Comparison of ENCODE assay signal across 8 mouse cellular contexts in the genomic region with DNA sequence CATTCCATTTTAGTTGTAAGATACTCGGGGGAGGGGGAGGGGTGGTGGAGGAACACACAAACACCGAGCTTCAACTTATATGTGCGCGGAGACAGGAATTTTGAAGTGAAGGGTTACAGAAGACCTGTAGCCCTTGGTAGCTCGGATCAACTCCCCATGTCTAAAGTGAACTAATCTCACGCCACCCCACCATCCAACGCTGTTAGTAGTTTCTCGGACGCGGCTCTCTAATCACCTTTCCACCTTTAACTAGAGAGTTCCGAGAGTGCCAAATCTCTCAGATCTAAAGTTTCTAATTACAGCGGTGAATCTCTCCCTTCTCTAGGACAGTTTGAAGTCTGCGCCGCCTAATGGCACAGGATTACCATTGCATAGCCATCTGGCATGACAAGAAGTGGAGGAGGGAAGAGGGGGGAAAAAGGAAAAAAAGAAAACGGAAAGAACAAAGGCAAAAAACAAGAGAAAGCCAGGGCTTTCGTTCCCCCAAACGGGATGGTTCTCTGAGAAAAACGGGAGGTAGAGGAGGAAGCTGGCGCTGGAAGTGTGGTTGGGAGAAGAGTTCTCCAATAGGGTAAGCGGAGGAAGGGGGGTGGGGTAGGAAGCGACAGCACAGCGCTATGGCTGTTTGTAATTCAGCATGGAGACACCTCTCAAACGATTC. TPM values are rescaled to one million over a fixed set of nuclear protein-coding genes. Genes with fewer than 3 reads are reported as not detected.
DNase-seq lines count a peak whose midpoint lies in the region; ATAC-seq and TF ChIP-seq lines count a peak whose summit lies in the region.

No protein-coding gene starts in this region.

- intact Hi-C loops in heart, adult 2 months (cut with DNase I), result loop anchor here (2.0 to 5.0 kb wide), 3 partner anchors 178 to 225 kb away; partner anchors contain the start of gene Brwd3

- no peaks in the 10 kb centered on the region for H3K9me3 ChIP-seq in limb, embryonic 12.5 days
- no peaks in the 10 kb centered on the region for H3K9me3 ChIP-seq in midbrain, embryonic 13.5 days

- peak overlapping the region; percentile 56 for H3K4me2 ChIP-seq in limb, embryonic 12.5 days
- H3K4me2 ChIP-seq in midbrain, embryonic 13.5 days (replicated peaks), result peak overlapping the region; percentile 61

- H3K27ac ChIP-seq in heart, adult 2 months, result peak overlapping the region; percentile 83
- H3K27ac ChIP-seq in limb, embryonic 12.5 days, result peak overlapping the region; percentile 60; the same call in 1 of the 2 replicates
- H3K27ac ChIP-seq in midbrain, embryonic 13.5 days, result 0 out of 2 replicates have a peak overlapping the region, but pooled peaks have one; percentile 47

- no peaks in the 10 kb centered on the region for H3K4me1 ChIP-seq in heart, adult 2 months (ENCODE audit: control insufficient read depth, insufficient read depth, low read length)
- no peaks in the 10 kb centered on the region for H3K4me1 ChIP-seq in limb, embryonic 12.5 days (replicated peaks)
- no peaks in the 10 kb centered on the region for H3K4me1 ChIP-seq in midbrain, embryonic 13.5 days (replicated peaks)

- TF ChIP-seq POLR2A in heart, adult 2 months (IDR thresholded peaks at IDR 0.05; ENCODE audit: insufficient read depth, low read depth, low read length), result no peak

- no peaks in the 10 kb centered on the region for H3K79me2 ChIP-seq in heart, adult 2 months (replicated peaks; ENCODE audit: control insufficient read depth, insufficient read depth, low read length)

- H3K27me3 ChIP-seq in heart, adult 2 months (ENCODE audit: control insufficient read depth, insufficient read depth, low read length), result no peaks in the 10 kb centered on the region
- no peaks in the 10 kb centered on the region for H3K27me3 ChIP-seq in limb, embryonic 12.5 days
- H3K27me3 ChIP-seq in midbrain, embryonic 13.5 days, result no peaks in the 10 kb centered on the region

- 23% methylated on average over 23 of the region's 23 CpGs for WGBS in heart, adult 2 months
- WGBS in limb, embryonic 12.5 days, result 20% methylated on average over 23 of the region's 23 CpGs
- 23% methylated on average over 23 of the region's 23 CpGs for WGBS in midbrain, embryonic 13.5 days

- no peak for TF ChIP-seq EP300 in heart, adult 2 months (IDR thresholded peaks at IDR 0.05; ENCODE audit: insufficient read depth, low read depth, low read length)

- TF ChIP-seq CTCF in heart, adult 2 months (IDR thresholded peaks at IDR 0.05), result peak; percentile 69

- peak; percentile 87 for DNase-seq in 416B (ENCODE audit: low read depth)
- peak; percentile 26 for DNase-seq in adrenal gland, adult 8-10 months
- peak; percentile 62 for DNase-seq in embryo, embryonic 9.5 days (ENCODE audit: extremely low spot score)
- peak; percentile 51 to 71 for DNase-seq in heart, adult 2 months
- peak; percentile 35 to 38 for DNase-seq in kidney, adult 8-10 months
- DNase-seq in spleen, postnatal 4 days (ENCODE audit: low spot score in 2 of 2), result peak; percentile 42 to 71

- H3K36me3 ChIP-seq in heart, adult 2 months (ENCODE audit: control insufficient read depth, insufficient read depth, low read length), result no peaks in the 10 kb centered on the region
- H3K36me3 ChIP-seq in limb, embryonic 12.5 days, result no peaks in the 10 kb centered on the region
- H3K36me3 ChIP-seq in midbrain, embryonic 13.5 days, result no peaks in the 10 kb centered on the region

- H3K4me3 ChIP-seq in heart, adult 2 months, result peak overlapping the region; percentile 63
- peak overlapping the region; percentile 44 for H3K4me3 ChIP-seq in limb, embryonic 12.5 days (replicated peaks)
- H3K4me3 ChIP-seq in midbrain, embryonic 13.5 days (replicated peaks), result peak overlapping the region; percentile 49

- peak overlapping the region; percentile 47 for H3K9ac ChIP-seq in heart, adult 2 months (ENCODE audit: low read depth, low read length)
- H3K9ac ChIP-seq in limb, embryonic 12.5 days (replicated peaks), result peak overlapping the region; percentile 35
- peak overlapping the region; percentile 44; the same call in 1 of the 2 replicates for H3K9ac ChIP-seq in midbrain, embryonic 13.5 days (replicated peaks)

- ATAC-seq in limb, embryonic 12.5 days (ENCODE audit: insufficient number of reproducible peaks, insufficient read depth, low FRiP score, low TSS enrichment, low read depth), result peak; percentile 49; the same call in 1 of the 2 replicates
- peak; percentile 80 for ATAC-seq in midbrain, embryonic 13.5 days

RNA-seq across cellular contexts. Expression of gene Hmgn5, which starts 0.7 kb away (rescaled TPM):
- 10 to 100 TPM in 1 of 4 experiments, 1 to 10 TPM in 3; 7.0 to 15.0 (median 8.2) TPM for total RNA-seq in adrenal gland, adult 8-10 months (2022)
- total RNA-seq in heart, adult 2 months (2021), result 10 to 100 TPM in 1 of 2 experiments, 1 to 10 TPM in 1; 8.9 to 11.1 TPM
- 0.98 and 1.5 TPM in 2 replicates for polyA plus RNA-seq in heart, adult 2 months (2012; rRNA removed)
- 25.1 and 28.5 TPM in 2 replicates for polyA plus RNA-seq in limb, embryonic 12.5 days (2016; fragmentation: Nextera tagmentation; extraction: Ambion mirVana)
- 22.4 and 24.5 TPM in 2 replicates for polyA plus RNA-seq in midbrain, embryonic 13.5 days (2015; fragmentation: Nextera tagmentation; extraction: Ambion mirVana)

Comparison
In these comparisons a context has a peak if more than half of its experiments do, and no peak if none do; other contexts are left out.
1. Peak in every context shown above with its lines: DNase-seq, ATAC-seq, H3K4me3 ChIP-seq and H3K27ac ChIP-seq.
2. DNase-seq: peak in every context shown above with its lines; median percentile 87 in 416B; 62 in embryo, embryonic 9.5 days; 61 in heart, adult 2 months; 56 in spleen, postnatal 4 days; 36 in kidney, adult 8-10 months; 26 in adrenal gland, adult 8-10 months.